Mouse (Mus musculus) ES-E14 (cell line): ENCODE data around the gene Tmem39b. TPM values are rescaled to one million over a fixed set of nuclear protein-coding genes. Genes with fewer than 3 reads are reported as not detected.

Source experiments
- DNase-seq: peaks from one replicate; pipeline ENCODE4 v3.0.0-alpha.2; 2013; ENCODE audit warnings: low read depth, low spot score
- H3K27ac ChIP-seq: 2 replicates; pipeline ENCODE4 v1.5.1; 2012; ENCODE audit warnings: low read depth, mild to moderate bottlenecking, low read length, moderate library complexity, mixed read lengths; ENCODE audit not compliant: poor library complexity, insufficient read depth, severe bottlenecking
- H3K36me3 ChIP-seq: 2 replicates; pipeline ENCODE4 v1.6.1; 2012; ENCODE audit warnings: mild to moderate bottlenecking, low read length, moderate library complexity, mixed read lengths; ENCODE audit not compliant: control insufficient read depth, poor library complexity, insufficient read depth, severe bottlenecking
- H3K4me1 ChIP-seq, 2 experiments: fragments of 150-350 bp in 1 of 2; sonication (generic) in 1 of 2; 2 replicates each; pipeline ENCODE4 v1.6.1; 2012; ENCODE audit warnings: low read length in 2 of 2, mild to moderate bottlenecking in 1 of 2, mixed read lengths in 1 of 2; ENCODE audit not compliant: control insufficient read depth in 2 of 2, insufficient read depth in 2 of 2, poor library complexity in 1 of 2
- H3K4me3 ChIP-seq, 2 experiments: fragments of 150-350 bp in 1 of 2; sonication (generic) in 1 of 2; 2 replicates each; pipeline ENCODE4 v1.5.1; 2012; ENCODE audit warnings: low read length in 2 of 2, low read depth in 1 of 2, mild to moderate bottlenecking in 1 of 2, mixed read lengths in 1 of 2; ENCODE audit not compliant: insufficient read depth in 1 of 2, poor library complexity in 1 of 2, severe bottlenecking in 1 of 2
- H3K9ac ChIP-seq: 2 replicates; pipeline ENCODE4 v1.6.1; 2012; ENCODE audit warnings: low read depth, mild to moderate bottlenecking, low read length, mixed read lengths; ENCODE audit not compliant: poor library complexity, insufficient read depth, severe bottlenecking
- H3K9me3 ChIP-seq: fragments of 150-350 bp; sonication (generic); 2 replicates; pipeline ENCODE4 v1.6.1; 2012; ENCODE audit warnings: low read depth, mild to moderate bottlenecking, low read length; ENCODE audit not compliant: control insufficient read depth, insufficient read depth
- CHD2 ChIP-seq: IDR thresholded peaks from 2 replicates; pipeline ENCODE4 v1.6.1; 2014; ENCODE audit warnings: mild to moderate bottlenecking, low read depth, low read length, inconsistent platforms
- HCFC1 ChIP-seq: IDR thresholded peaks from 2 replicates; pipeline ENCODE4 v1.6.1; 2012; ENCODE audit warnings: low read length, inconsistent platforms, borderline replicate concordance; ENCODE audit not compliant: insufficient read depth
- MAFK ChIP-seq: IDR thresholded peaks from 2 replicates; pipeline ENCODE4 v1.6.1; 2014; ENCODE audit warnings: mild to moderate bottlenecking, low read depth, low read length, inconsistent platforms; ENCODE audit not compliant: insufficient read depth
- ZC3H11A ChIP-seq: IDR thresholded peaks from 2 replicates; pipeline ENCODE4 v1.6.1; 2012; ENCODE audit warnings: low read depth, mild to moderate bottlenecking, inconsistent platforms, low read length, borderline replicate concordance
- ZNF384 ChIP-seq: IDR thresholded peaks from 2 replicates; pipeline ENCODE4 v1.6.1; 2012; ENCODE audit warnings: low read depth, low read length, inconsistent platforms
- in situ Hi-C, 2 experiments: fragments of 600-800 bp; cut with MboI; formaldehyde crosslinking; loops; one replicate each; pipeline ENCODE4 v1.15.1; 2025; ENCODE audit warnings: low sequenced_read_pairs in 2 of 2, inconsistent platforms in 1 of 2; ENCODE audit not compliant: unreplicated experiment in 2 of 2
- total RNA-seq: library from RNA; depleted of rRNA; stranded (reverse); fragments of 300-350 nt; gene quantifications from 2 replicates; pipeline ENCODE4 v1.2.3, GENCODE M21; 2012

Gene Tmem39b
- total RNA-seq, 1 experiment, result 15.8 TPM

DNA sequence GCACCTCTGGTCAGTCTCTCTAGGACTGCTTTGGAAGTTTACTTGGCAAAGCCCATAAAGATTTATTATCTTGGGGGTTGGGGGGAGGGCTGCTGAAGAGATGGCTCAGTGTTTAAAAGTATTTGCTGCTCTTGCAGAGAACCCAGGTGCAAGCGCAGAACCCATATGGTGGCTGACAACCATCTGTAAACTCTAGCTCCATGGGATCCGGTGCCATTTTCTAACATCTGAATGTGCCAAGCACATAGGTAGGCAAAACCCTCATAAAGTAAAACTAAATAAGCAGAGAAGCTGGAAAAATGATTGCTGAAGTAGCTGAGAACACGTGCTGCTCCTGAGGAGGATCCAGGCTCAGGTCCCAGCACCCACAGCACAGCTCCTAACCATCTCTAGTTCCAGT, 35.1 kb downstream of the Tmem39b start:
- Histone ChIP-seq H3K9ac (no peak overlapping the region), H3K9me3 (no peaks in the 10 kb centered on the region), H3K4me1 (no peaks in the 10 kb centered on the region), H3K27ac (no peak overlapping the region), H3K36me3 (peaks cover 11% of the 10 kb centered on the region), H3K4me3 (no peak overlapping the region)
- no peak for DNase-seq
- no peak for TF ChIP-seq CHD2
- no peak for TF ChIP-seq ZNF384
- no peak for TF ChIP-seq MAFK
- no peak for TF ChIP-seq HCFC1
- TF ChIP-seq ZC3H11A, result no peak
- in situ Hi-C loops, result no loop called here

DNA sequence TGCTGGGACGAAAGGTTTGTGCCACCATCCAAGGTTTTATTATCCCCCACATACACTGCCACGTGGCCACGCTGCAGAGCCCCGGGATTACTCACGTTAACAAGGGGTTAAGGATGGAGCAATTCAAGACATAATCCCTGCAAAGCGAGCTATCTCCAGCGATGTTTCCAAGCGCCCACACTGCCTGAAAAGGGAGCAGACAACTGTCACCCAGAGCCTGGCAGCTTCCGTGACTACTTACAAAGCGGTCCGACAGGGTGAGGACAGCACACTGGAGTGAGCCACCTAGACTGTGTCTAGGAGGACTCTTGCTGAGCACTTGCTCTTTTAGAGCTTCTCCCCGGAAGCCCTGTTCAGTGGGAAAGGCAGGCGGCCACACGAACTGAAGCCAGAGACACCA, 41.9 kb downstream of the Tmem39b start:
- TF ChIP-seq ZNF384 (no peak), MAFK (no peak), CHD2 (no peak), ZC3H11A (no peak), HCFC1 (no peak)
- Histone ChIP-seq H3K9ac (no peak overlapping the region), H3K4me1 (no peaks in the 10 kb centered on the region), H3K27ac (no peak overlapping the region), H3K4me3 (no peak overlapping the region), H3K9me3 (no peaks in the 10 kb centered on the region), H3K36me3 (peaks cover 36% of the 10 kb centered on the region)
- no peak for DNase-seq
- in situ Hi-C loops, result no loop called here

DNA sequence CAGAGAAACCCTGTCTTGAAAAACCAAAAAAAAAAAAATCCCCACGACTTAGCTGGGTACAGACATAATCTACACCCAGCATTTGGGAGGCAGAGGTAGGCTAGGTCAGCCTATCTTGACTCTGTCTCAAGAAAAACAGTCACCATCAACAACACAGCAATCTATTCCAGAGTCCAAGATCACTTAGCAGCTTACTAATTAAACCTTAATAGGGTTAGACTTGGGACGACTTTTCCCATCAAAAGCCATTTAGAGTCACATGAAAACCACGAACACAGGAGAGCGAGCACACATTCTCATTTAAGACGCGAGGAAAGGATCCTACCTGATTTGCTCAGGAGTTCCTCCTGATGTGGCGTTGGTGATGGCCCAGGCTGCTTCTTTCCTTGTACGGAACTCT, 46.3 kb downstream of the Tmem39b start:
- no peak overlapping the region for H3K4me3 ChIP-seq
- TF ChIP-seq ZNF384 (no peak), MAFK (no peak), HCFC1 (no peak), CHD2 (no peak), ZC3H11A (no peak)
- no peak overlapping the region for H3K9ac ChIP-seq
- H3K27ac ChIP-seq, result no peak overlapping the region
- H3K9me3 ChIP-seq, result no peaks in the 10 kb centered on the region
- in situ Hi-C loops, result no loop called here
- 0 out of 4 replicates have a peak, but pooled peaks cover 0 to 2% of the 10 kb centered on the region in 2 experiments for H3K4me1 ChIP-seq
- DNase-seq, result no peak
- H3K36me3 ChIP-seq, result peaks cover 43% of the 10 kb centered on the region

DNA sequence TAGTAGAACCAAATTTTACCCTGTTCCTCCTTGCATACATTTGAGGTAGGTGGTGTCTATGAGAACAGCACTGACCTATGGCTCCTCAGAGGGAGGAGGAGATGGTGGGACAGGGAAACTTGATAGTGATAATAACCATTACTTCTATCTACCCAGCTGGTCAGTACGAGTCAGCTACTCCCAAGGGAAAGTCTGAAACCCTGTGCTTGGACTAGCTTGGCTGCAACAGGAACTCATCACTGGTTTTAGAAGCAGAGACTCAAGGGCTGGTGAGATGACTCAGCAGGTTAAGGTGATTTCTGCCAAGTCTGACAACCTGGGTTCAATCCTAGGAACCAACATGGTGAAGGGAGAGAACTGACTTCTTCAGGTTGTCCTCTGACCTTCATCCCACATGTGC, 48.0 kb downstream of the Tmem39b start:
- peaks cover 31% of the 10 kb centered on the region for H3K36me3 ChIP-seq
- TF ChIP-seq ZC3H11A (no peak), CHD2 (no peak), HCFC1 (no peak), ZNF384 (no peak), MAFK (no peak)
- DNase-seq, result no peak
- no peak overlapping the region for H3K9ac ChIP-seq
- in situ Hi-C loops, result no loop called here
- H3K9me3 ChIP-seq, result no peaks in the 10 kb centered on the region
- H3K27ac ChIP-seq, result no peak overlapping the region
- H3K4me3 ChIP-seq, result no peak overlapping the region
- H3K4me1 ChIP-seq, result 0 out of 4 replicates have a peak, but pooled peaks cover 0 to 2% of the 10 kb centered on the region in 2 experiments

DNA sequence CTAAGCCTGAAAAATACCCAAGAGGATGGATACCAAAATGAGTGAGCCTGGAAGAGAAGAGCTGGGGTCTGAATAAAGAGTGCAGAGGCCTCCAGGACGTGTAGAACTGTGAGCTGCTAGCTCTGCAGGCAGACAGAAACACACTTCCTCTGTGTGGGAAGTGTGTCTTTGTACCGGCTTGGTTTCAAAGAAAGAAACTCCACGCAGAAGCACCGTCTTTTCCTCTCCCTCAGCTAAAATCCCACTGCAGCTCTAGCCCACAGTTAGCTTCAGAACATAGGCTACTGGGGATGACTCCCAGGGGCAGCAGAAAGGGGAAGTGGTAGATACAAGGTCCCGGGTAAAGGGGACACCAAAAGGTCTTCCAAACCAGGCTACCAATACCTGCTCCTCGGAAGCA, 51.4 kb downstream of the Tmem39b start:
- no peak overlapping the region for H3K9ac ChIP-seq

More for the DNA sequence above, 51.4 kb downstream of the Tmem39b start:
- TF ChIP-seq MAFK (no peak), ZNF384 (no peak), HCFC1 (no peak), CHD2 (no peak), ZC3H11A (no peak)
- Histone ChIP-seq H3K27ac (no peak overlapping the region), H3K36me3 (peaks cover 19% of the 10 kb centered on the region), H3K4me3 (no peak overlapping the region), H3K4me1 (peaks cover 0 to 2% of the 10 kb centered on the region in 2 experiments; a peak in 1 of 4 replicates), H3K9me3 (no peaks in the 10 kb centered on the region)
- in situ Hi-C loops, result no loop called here
- DNase-seq, result no peak
